Mouse (Mus musculus) kidney, postnatal 4 days (tissue): ENCODE measurements at regions not wholly inside any gene's neighbourhood (a gene's known extent, or its start where the extent isn't known, plus 50 kb on each side); places are given as distances from the start of the nearest gene placed in this dataset.

Experiments
- DNase-seq, 2 experiments: peaks; one replicate each; pipeline ENCODE4 v3.0.0; 2021; ENCODE audit warnings: mixed read lengths in 2 of 2

- no peak for DNase-seq
Observed at GRCm38 (mm10) chr9:63087195-63087594, 61.6 kb downstream of the Skor1 start.

GRCm38 (mm10) chr9:63086671-63087070 lies 62.1 kb downstream of the Skor1 start:
- DNase-seq: no peak

- no peak for DNase-seq
Observed at GRCm38 (mm10) chr9:63082830-63083229, 65.9 kb downstream of the Skor1 start.

GRCm38 (mm10) chr9:63082311-63082710 lies 66.5 kb downstream of the Skor1 start:
- no peak for DNase-seq

GRCm38 (mm10) chr9:63080406-63080805 lies 68.4 kb downstream of the Skor1 start:
- DNase-seq: no peak

GRCm38 (mm10) chr9:63075252-63075651 lies 73.5 kb downstream of the Skor1 start:
- DNase-seq: peak in 1 of 2 experiments; percentile 31

- peak; percentile 48 to 61 for DNase-seq
Observed at GRCm38 (mm10) chr9:63074803-63075202, 74.0 kb downstream of the Skor1 start.

GRCm38 (mm10) chr9:63074023-63074750 lies 74.6 kb downstream of the Skor1 start:
- peak in 1 of 2 experiments; percentile 36 for DNase-seq

- DNase-seq: no peak
Observed at GRCm38 (mm10) chr9:63071032-63071431, 77.7 kb downstream of the Skor1 start.

GRCm38 (mm10) chr9:63069919-63070318 lies 78.8 kb downstream of the Skor1 start:
- no peak for DNase-seq

- DNase-seq: no peak
Observed at GRCm38 (mm10) chr9:63067054-63067406, 79.3 kb upstream of the Pias1 start.

GRCm38 (mm10) chr9:63066384-63067053 lies 78.8 kb upstream of the Pias1 start:
- no peak for DNase-seq

GRCm38 (mm10) chr9:63063525-63063924 lies 75.8 kb upstream of the Pias1 start:
- no peak for DNase-seq

GRCm38 (mm10) chr9:63060740-63061139 lies 73.0 kb upstream of the Pias1 start:
- DNase-seq: no peak

GRCm38 (mm10) chr9:63059234-63059842 lies 71.6 kb upstream of the Pias1 start:
- peak; percentile 74 to 83 for DNase-seq

GRCm38 (mm10) chr9:63058506-63059233 lies 70.9 kb upstream of the Pias1 start:
- DNase-seq: no peak

- no peak for DNase-seq
Observed at GRCm38 (mm10) chr9:63056695-63057349, 69.1 kb upstream of the Pias1 start.

GRCm38 (mm10) chr9:63052181-63052580 lies 64.5 kb upstream of the Pias1 start:
- no peak for DNase-seq

- no peak for DNase-seq
Observed at GRCm38 (mm10) chr9:63051631-63052030, 63.9 kb upstream of the Pias1 start.

- no peak for DNase-seq
Observed at GRCm38 (mm10) chr9:63049290-63049689, 61.6 kb upstream of the Pias1 start.

- no peak for DNase-seq
Observed at GRCm38 (mm10) chr9:63046981-63047380, 59.3 kb upstream of the Pias1 start.

GRCm38 (mm10) chr9:63045531-63045930 lies 57.8 kb upstream of the Pias1 start:
- no peak for DNase-seq

- DNase-seq: peak in 1 of 2 experiments; percentile 12
Observed at GRCm38 (mm10) chr9:63043304-63043703, 55.6 kb upstream of the Pias1 start.
